Mouse (Mus musculus) heart, postnatal 25 days (tissue): ENCODE results near the gene Vmn2r79. TPM values are rescaled to one million over a fixed set of nuclear protein-coding genes. Genes with fewer than 3 reads are reported as not detected.
"Not testable (repeated sequence)": the region's sequence is repeated elsewhere in the genome, so short reads cannot be mapped to it uniquely, and the experiment has no call there.

Experiments
- DNase-seq: peaks from one replicate; pipeline ENCODE4 v3.0.0; 2022; ENCODE audit warnings: low spot score
- intact Hi-C: fragments of 180-260 bp; cut with DNase I; formaldehyde crosslinking; loops from one replicate; pipeline ENCODE4 v1.15.1; 2025
- total RNA-seq, 2 experiments: library from RNA; stranded (reverse); gene quantifications; 2 replicates each; pipeline ENCODE4 v1.2.3; 2021

Vmn2r79 gene
- not detected for total RNA-seq

- intact Hi-C loops, DNase-seq: not testable (repeated sequence)
These were observed at the start of gene Vmn2r79 for GRCm38 (mm10) chr7:86995815-86996214. Vmn2r79 (plus strand) TSS chr7:86996115.

GRCm38 (mm10) chr7:86994700-86995099, 1.2 kb upstream of the Vmn2r79 start:
- no peak for DNase-seq
- intact Hi-C loops: no loop called here

GRCm38 (mm10) chr7:87026486-87026885, 30.6 kb downstream of the Vmn2r79 start:
- DNase-seq, intact Hi-C loops: not testable (repeated sequence)

GRCm38 (mm10) chr7:87063576-87063975, 67.7 kb downstream of the Vmn2r79 start:
- DNase-seq: no peak
- intact Hi-C loops: no loop called here

Other genes with a start within 250 kb of the Vmn2r79 start
- under 1 TPM; 0.11 to 0.21 TPM for gene Folh1, start 220.2 kb upstream of the Vmn2r79 start, total RNA-seq
- not detected for gene Vmn2r77, start 201.1 kb upstream of the Vmn2r79 start, total RNA-seq
- gene Vmn2r78, start 81.0 kb upstream of the Vmn2r79 start, total RNA-seq: not detected
- 1 to 10 TPM in 1 of 2 experiments, under 1 TPM in 1; 0.83 to 1.2 TPM for gene Nox4, start 250.0 kb downstream of the Vmn2r79 start, total RNA-seq